Mouse (Mus musculus) heart, postnatal 10 days (tissue): Measurements from ENCODE around the gene Pard3b. TPM values are rescaled to one million over a fixed set of nuclear protein-coding genes. Genes with fewer than 3 reads are reported as not detected.

ENCODE experiments used
- DNase-seq, 2 experiments: peaks; one replicate each; pipeline ENCODE4 v3.0.0; 2021
- intact Hi-C: fragments of 180-260 bp; cut with DNase I; formaldehyde crosslinking; loops from one replicate; pipeline ENCODE4 v1.15.1; 2025
- total RNA-seq, 2 experiments: library from RNA; stranded (reverse); gene quantifications; 2 replicates each; pipeline ENCODE4 v1.2.3; 2021

Gene Pard3b
- total RNA-seq, 2 experiments from 2014 or later, result 16.4 to 16.6 TPM

DNA sequence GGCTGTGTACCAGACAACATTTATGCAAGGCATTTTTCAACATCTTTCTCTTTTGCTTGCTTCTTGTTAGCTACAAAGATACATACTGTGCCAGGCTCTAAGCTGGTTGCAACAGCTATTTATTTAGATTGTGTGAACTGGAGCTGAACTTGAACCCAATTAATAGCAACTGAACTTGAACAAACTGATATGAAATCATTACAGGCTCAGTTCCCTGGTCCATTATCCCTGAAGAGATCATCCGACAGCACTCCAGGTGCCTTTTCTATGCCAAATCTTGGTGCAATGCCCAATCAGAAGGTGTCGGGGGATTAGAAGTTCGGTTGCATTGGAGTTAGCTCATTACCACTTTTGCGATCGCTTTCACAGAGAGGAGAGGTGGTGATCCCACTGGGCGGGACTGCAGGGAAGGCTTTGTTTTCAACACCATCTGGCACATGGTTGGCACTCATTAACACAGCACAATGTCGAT, 414.6 kb downstream of the Pard3b start:
- intact Hi-C loops, result no loop called here

DNA sequence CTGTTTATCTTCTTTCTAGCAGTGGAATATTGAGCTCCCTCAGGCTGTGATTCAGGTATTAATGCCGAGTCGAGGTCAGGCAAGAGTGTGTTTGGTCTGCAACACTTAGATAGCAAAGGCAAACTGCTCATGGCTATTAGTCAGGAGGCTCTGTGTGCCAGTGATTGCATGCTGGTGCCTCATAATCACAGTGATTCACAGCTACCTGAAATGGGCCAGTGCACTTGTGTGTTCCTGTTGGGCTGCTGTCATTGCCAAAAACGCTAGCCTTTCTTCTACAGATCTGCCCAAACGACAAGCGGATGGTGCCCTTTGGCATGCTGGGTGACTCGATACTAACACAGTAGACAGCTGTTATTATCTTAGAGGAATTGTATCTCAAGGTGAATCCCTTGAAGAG, 416.7 kb downstream of the Pard3b start:
- intact Hi-C loops, result no loop called here
- DNase-seq, result no peak

More for the DNA sequence above, 414.6 kb downstream of the Pard3b start:
- no peak for DNase-seq

DNA sequence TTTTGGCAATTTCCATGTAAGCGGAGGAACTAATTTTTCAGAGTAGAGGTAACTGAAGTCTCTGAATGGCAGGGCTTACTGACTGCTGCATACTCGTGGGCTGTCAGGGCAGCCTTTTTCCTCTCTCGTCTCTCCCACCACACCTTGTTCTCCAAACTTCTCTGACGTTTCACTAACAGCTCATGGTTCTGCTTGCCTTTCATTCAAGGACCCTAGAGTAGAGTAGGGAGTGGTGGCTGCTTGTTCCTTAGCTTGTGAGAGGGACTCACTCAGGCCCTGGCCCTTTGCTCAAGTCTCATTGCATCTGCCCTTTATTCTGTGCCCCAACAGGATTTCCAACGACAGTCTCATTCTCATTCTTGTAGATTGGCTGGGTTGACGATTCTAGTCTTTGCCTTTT, 432.0 kb downstream of the Pard3b start:
- DNase-seq, result no peak
- intact Hi-C loops, result no loop called here

DNA sequence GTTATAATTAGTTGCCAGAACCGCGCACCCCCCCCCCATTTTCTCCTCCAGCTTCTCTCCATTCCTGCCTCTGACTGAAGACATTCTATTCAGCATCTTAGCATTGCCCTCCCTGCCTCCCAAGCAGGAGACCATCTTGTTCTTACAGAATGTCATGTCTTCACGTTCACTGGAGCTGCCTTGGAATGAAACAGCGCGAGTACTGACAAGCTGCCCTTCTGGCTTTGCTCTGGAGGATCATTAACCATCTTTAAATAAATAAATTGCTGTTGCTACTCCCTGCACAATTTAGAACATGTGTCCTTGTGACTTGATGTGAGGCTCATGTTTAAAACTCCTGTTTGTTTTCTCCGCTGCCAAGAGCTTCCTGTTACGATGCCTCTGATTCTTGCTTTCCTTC, 432.5 kb downstream of the Pard3b start:
- DNase-seq, result no peak
- intact Hi-C loops, result no loop called here

DNA sequence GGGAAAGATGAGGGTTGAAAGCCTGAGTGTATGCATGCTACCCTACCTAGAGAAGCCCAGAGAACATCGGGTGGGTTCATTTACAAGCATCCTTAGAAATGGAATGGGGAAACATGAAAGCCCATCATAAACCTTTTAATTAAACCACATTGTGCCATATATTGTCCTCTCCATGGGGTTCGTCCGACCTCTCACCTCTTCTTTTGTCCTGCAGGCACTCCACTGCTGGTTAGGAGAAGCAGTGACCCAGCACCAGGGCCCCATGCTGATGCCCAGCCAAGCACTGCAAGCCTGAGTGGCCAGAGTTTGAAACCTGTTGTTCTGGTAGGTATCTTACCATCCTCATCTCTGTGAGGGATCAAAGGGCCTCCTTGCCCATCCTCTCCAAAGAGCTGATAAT, 437.5 kb downstream of the Pard3b start:
- DNase-seq, result no peak
- intact Hi-C loops, result no loop called here

DNA sequence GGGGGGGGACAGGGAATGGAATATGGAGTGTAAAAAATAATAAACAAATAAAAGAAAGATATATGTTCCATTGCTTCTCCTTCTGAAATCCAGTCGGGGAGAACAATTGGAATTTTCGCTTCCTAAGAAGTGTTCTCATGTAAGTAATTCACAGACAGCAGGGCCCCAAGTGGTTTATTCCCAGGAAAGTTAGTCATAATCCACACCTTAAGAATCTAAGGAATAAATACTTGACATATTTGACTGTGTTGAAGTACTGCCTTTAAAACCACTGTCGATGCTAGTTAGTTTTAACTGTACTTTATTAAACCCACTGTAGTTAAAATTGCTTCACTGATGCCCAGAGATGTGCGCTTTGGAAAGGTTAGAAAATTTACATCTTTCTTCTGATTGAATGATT, 442.5 kb downstream of the Pard3b start:
- no peak for DNase-seq
- intact Hi-C loops, result no loop called here

DNA sequence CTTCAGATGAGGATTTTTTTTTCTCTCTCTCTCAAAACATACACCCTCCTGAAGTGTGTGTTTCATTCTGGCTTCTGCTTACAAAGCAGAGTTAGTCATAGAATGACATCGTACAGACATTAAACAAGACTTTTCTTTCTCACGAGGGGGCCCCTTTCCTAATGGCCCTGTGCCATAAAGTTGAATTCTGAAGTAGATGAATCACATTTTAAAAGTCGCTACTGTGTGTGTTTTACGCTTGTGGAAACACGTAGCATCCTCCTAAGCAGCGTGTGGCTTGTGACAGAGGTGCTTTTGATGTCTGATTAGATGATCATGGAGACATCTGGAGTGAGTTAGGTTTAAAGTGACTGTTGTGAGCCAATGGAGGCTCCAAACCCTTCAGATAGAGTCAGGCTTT, 447.4 kb downstream of the Pard3b start:
- intact Hi-C loops, result no loop called here
- DNase-seq, result no peak

DNA sequence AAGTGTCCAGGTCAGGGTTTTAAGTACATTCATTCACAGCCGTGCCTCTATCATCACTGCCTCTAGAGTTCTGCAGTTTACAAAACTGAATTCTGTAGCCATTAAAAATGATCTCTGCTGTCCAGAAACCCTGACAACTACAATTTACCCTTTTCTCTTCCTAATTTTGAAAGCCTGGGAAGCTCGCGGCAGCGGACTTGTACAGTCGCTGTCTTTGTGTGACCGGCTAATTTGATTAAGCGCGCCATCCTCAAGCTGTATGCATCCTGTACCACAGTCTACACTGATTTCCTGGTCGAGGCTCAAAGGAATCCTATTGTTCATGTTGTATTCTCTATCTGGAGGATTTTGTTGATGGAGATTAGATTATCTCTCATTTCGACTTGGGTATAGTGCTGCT, 448.8 kb downstream of the Pard3b start:
- no peak for DNase-seq
- intact Hi-C loops, result no loop called here

DNA sequence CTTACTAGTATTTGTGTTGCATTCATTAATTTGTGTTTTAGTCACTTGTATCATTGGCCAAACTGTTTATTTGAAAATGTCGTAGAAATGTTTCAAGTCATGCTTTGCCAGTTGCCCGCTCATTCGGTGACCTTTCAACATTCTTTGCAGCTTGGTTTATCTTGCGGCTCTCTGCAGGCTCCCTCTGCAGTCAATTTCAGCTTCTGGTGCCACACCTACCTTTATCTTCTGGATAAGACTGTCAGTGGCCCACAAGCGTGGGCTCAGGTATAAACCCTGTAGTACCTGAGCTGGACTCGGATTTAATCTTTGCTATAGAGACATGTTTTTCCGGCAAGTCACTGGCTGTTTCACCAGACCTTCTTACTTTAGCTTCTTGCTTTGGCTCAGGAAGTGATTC, 456.3 kb downstream of the Pard3b start:
- intact Hi-C loops, result no loop called here
- DNase-seq, result no peak

DNA sequence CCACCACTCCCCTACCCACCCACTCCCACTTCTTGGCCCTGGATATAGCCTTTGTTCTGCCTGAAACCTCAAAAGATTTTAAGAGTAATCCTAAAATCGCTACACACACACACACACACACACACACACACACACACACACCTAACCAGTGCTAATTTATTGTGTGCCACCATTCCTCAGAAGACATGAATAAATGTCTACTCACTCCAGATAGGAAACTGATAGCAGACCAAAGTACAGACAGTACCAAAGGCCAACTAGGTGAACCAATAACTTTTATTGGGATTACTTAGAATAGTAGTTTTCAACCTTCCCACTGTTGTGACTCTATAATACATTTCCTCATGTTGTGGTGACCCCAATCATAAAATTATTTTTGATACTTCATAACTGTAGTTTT, 483.8 kb downstream of the Pard3b start:
- intact Hi-C loops, result no loop called here
- DNase-seq, result no peak

DNA sequence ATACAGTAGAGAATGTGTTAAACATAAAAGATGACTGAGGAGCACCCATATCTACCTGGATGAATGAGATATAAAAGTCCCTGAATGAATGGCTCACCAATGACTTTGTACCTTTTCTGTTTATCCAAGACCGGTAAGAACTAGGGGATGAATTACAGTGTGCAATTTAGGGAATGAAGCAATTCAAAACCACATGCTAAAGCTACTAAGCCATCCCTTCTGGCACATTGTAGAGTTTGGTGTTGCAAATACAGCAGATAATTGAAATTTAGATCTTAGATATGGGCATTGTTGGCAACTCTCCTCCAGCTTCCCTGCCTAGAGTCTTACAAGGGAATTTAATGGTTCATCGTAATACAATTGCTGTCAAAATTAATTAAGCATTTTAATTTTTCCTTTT, 490.6 kb downstream of the Pard3b start:
- intact Hi-C loops, result no loop called here
- DNase-seq, result no peak

DNA sequence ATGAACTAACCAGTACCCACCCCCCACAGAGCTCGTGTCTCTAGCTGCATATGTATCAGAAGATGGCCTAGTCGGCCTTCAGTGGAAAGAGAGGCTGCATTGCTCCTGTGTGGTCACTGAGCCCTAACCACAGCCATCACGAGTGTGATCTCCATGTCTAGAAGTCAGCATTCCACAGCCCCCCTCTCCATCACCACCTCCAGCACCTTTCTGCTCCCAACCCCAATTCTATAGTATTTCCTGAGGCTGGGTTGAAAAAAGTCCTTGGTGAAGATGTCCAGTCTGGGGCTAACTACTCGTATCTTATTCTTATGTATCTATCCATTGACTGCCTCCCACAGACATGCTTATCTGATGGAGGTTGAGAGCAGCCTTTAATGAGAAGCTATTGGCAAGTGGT, 509.5 kb downstream of the Pard3b start:
- intact Hi-C loops, result no loop called here
- no peak for DNase-seq

DNA sequence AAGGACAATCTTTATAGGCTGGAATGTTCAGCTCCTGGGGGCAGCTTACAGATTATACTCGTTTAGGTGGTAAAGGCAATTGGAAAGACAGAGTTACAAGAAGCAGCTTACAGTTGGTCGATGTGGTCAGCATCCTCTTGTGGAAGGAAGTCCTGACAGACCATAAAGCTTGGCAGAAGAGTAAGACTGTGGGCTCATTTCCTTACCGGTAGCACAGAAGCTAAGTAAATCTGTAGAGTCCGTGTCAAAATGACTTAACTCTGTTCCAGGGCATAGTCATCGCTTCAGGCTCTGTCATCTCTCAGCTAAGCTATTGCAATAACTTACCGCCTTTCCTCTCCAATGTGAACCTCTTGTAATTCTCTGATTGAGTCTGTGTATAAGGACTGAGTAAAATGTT, 510.2 kb downstream of the Pard3b start:
- no peak for DNase-seq
- intact Hi-C loops, result no loop called here

DNA sequence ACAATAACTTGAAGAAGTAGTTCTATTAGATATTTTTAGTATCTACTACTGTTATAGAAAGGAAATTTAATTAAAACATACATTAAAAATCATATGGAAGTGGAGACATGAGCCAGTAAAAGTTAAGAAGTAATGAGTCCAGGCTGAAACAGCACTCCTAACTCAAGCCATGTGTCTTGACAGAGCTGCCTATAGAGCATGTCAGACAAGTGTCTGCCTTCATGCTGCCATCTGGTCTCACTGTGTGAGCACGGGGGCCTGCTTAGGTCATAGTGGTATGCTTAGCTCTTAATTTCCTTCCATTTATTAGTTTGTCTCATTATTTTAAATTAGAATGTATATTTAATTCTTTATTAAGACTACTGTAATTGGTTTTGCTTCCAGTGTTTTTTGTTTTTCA, 517.3 kb downstream of the Pard3b start:
- intact Hi-C loops, result no loop called here
- no peak for DNase-seq

DNA sequence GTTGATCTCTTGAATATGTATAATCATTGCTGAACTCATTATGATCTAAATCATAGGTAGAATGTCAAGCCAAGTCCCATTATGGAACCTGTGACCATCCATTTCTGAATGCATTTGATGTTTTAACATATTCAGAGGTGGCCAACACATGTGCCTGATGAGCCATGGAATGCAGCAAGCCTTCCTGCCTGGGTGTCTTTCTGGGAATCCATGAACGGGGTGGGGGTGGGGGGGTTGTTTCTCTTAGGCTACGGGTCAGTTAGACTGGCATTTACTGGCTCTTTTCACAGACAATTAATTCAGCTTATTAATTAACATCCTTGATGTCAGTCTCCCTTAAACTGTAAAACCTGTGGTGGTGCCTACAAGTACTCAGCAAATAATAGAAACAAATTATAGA, 521.0 kb downstream of the Pard3b start:
- DNase-seq, result no peak
- intact Hi-C loops, result no loop called here

DNA sequence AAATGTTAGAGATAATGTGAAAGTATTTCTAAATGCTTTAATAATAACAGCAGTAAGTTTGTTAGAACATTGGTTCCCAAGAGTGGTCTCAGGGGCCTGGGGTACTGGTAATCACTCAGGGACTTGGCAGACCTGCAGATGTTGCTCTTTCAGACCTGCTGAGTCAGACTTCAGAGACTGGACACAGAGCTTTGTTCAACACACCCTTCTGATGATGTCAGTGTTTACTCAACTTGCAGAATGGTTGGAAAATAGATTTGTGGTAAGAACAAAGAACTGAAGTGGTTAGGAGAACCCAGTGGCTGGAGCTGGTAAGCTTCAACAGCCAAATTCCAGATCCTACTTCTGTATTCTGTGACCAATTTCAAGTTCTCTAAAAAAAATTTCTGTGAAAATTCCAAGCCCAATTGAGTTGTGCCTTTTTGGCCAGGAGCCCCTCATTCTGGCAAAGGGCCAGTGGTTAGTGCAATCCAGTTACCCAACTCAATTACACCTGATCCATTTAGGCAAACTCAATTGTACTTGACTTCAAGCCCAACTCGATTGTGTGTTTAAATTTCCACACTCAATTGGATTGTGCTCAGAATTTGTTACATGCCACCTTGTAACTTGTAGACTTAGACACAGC, 536.5 kb downstream of the Pard3b start:
- DNase-seq, result peak; percentile 7
- intact Hi-C loops, result no loop called here

DNA sequence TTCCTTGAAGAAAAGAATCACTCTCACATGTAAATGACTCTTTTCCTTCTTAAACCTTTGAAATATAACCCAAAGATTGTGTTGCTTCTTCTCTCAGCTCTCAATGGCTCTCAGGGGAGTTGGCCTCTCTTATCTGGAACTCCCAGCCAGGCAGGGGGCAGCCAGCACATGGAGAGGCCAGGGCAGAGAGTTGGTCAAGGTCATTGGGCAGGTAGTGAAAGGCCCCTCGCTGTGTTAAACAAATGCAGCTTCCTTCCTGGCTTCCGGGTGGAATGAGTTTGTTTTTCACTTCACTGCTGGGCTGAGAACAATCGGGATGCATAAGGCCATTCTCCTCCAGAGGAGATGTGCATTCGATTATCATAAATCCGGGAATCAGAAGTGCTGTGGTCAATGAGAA, 543.0 kb downstream of the Pard3b start:
- peak; percentile 28 to 34 for DNase-seq

DNA sequence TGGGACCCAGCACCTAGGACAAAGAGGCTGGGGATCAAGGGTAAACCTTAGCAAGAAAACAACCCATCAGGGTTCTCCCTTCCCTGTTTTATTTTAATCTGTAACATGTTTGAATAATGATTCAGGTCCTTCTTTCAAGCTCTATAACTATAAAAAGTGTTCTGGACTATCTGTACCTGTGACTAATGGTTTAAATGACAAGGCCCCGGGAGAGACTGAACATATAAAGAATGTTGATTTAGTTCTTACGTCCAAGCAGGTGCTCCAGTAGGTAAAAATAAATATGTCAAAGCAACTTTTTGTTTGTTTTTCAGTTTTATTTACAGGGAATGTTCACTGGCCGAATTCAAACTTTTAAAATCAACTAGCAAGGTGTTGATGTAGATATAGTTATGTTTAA, 544.0 kb downstream of the Pard3b start:
- no peak for DNase-seq

More for the DNA sequence above, 543.0 kb downstream of the Pard3b start:
- intact Hi-C loops, result loop anchor here (5.0 to 10.0 kb wide), 2 partner anchors 521 to 1037 kb away; partner anchors contain the start of gene Nrp2

DNA sequence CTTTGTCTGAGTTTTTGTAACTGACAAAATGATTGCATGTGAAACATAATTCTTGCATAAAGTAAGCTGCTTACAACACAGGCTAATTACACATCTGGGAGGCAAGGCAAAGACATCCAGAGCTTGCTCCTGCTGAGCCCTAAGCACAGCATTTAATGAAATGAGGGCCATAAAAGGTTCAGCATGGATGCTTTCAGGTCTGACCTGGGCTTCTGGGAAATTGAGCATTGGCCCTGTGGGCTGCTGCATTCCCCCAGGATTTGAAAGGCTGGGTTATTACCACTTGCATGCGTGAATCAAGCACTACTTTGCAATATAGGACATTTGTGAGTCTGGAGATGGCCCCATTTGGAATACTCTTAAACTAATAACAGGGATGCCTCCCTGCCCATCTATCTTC, 552.2 kb downstream of the Pard3b start:
- DNase-seq, result no peak
- intact Hi-C loops, result no loop called here

More for the DNA sequence above, 544.0 kb downstream of the Pard3b start:
- intact Hi-C loops, result loop anchor here (5.0 to 10.0 kb wide), 2 partner anchors 520 to 1038 kb away; partner anchors contain the start of gene Nrp2

DNA sequence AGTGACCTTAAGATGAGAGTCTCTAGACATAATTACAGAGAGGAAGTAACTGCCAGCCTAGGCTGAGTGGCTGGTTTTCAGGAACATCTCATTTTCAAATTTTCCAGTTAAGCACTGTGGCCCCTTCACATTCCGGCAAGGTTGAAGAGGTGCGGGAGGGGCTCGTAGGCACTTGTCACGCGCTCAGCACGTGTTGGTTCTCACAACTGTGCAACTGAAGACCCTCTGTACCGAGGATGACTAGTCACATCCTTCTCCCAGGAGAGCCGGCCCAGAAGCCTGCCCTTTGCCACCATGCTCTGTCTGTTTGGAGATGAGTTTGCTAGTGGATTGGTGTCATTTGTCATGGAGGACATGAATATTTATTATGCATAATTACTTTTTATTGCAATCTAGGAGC, 558.9 kb downstream of the Pard3b start:
- intact Hi-C loops, result no loop called here
- no peak for DNase-seq

DNA sequence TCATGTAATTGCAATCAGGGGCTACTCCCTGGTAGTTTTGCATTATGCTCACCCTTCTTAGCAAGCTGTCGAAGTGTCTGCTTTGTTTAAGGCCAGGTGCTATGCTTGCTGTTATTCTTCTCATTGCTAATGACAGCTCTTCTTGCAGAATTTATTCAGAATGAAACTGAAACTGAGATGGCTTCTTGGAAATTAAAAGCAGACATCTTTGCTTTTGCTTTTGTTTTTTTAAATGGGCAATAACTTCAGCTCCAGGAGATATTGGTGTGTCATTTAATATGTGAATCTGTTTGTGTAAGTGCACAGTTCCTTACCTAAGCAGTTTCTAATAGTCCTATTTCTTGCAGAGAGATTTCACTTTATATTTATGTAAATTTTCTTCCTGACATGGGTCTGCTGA, 562.3 kb downstream of the Pard3b start:
- no peak for DNase-seq
- intact Hi-C loops, result no loop called here

DNA sequence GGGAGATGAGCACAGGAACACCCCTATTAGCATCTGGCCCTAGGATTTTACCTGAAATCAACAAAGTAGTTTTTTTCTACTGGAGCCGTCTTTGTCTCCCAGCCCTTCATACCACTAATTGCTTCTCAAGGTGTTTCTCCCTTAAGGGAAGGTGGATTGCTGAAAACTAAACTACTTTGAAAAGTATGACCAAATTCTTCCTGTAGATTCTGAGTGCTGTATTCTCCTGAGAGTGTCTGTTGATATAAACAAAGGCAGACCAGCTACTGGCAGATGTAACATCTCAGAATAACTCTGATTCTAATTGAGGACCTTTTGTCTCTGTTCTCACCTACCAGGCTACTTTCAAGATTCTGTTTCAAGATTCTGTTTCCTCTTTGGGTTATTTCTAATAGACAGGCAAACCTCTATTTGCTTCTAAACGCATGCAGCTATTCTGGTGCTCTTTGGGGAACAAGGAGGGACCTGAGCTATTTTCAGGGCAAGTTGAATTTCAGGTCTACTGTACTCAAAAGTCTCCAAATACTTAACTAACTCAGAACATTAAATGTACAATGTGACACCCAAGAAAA, 563.1 kb downstream of the Pard3b start:
- intact Hi-C loops, result no loop called here

DNA sequence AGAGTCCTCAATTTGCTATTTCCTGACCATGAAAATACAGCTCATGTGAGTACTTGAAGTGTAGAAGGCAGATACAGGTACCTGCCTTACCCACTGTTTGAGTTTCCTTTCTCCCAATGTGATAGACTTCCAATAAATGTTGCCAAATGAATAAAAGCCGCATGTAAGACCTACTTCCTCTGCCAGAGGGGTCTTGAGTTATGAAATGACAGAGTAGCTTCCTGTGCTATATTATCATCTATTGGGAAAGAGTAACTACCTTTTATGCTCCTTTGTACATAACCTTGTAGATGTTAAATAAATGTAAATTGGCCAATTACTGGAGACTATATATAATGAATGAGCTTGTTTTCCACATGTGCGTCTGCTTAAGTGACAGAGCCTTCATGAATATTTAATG, 574.7 kb downstream of the Pard3b start:
- DNase-seq, result no peak
- intact Hi-C loops, result no loop called here

More for the DNA sequence above, 563.1 kb downstream of the Pard3b start:
- no peak for DNase-seq
